Mouse (Mus musculus) kidney, embryonic 14.5 days (tissue): Measurements from ENCODE around the gene Lrrc10. TPM values are rescaled to one million over a fixed set of nuclear protein-coding genes. Genes with fewer than 3 reads are reported as not detected.
"Not testable (repeated sequence)": the region's sequence is repeated elsewhere in the genome, so short reads cannot be mapped to it uniquely, and the experiment has no call there.

ENCODE experiments used
- ATAC-seq: fragments of 200-750 bp; cut with Nextera tagmentation; 2 replicates; pipeline ENCODE4 v1.8.0; 2017; ENCODE audit warnings: moderate number of reproducible peaks, mild to moderate bottlenecking, moderate TSS enrichment, moderate library complexity; ENCODE audit not compliant: low FRiP score, low TSS enrichment
- H3K27ac ChIP-seq: fragments of 300-500 bp; sonication (generic); 2 replicates; pipeline ENCODE4 v1.5.1; 2014; ENCODE audit warnings: low read depth, mild to moderate bottlenecking, low read length, moderate library complexity, mixed read lengths
- H3K27me3 ChIP-seq: fragments of 300-500 bp; sonication (generic); 2 replicates; pipeline ENCODE4 v1.6.1; 2014; ENCODE audit warnings: mild to moderate bottlenecking, low read length; ENCODE audit not compliant: control insufficient read depth, insufficient read depth
- H3K36me3 ChIP-seq: fragments of 300-500 bp; sonication (generic); 2 replicates; pipeline ENCODE4 v1.6.1; 2014; ENCODE audit warnings: low read length, mixed read lengths; ENCODE audit not compliant: control insufficient read depth, insufficient read depth
- H3K4me1 ChIP-seq: fragments of 300-500 bp; sonication (generic); 2 replicates; pipeline ENCODE4 v1.6.1; 2014; ENCODE audit warnings: low read length, mixed read lengths; ENCODE audit not compliant: control insufficient read depth, insufficient read depth
- H3K4me2 ChIP-seq: fragments of 300-500 bp; sonication (generic); replicated peaks from 2 replicates; pipeline ENCODE4 v1.6.1; 2014; ENCODE audit warnings: low read depth, mild to moderate bottlenecking, low read length
- H3K4me3 ChIP-seq: fragments of 300-500 bp; sonication (generic); 2 replicates; pipeline ENCODE4 v1.5.1; 2014; ENCODE audit warnings: mild to moderate bottlenecking, low read length
- H3K9ac ChIP-seq: fragments of 300-500 bp; sonication (generic); 2 replicates; pipeline ENCODE4 v1.6.1; 2014; ENCODE audit warnings: low read depth, mild to moderate bottlenecking, low read length, moderate library complexity
- H3K9me3 ChIP-seq: fragments of 300-500 bp; sonication (generic); 2 replicates; pipeline ENCODE4 v1.6.1; 2016; ENCODE audit warnings: low read length; ENCODE audit not compliant: control insufficient read depth
- WGBS: fragments of 180-500 bp; shearing (Covaris S2); extraction: QIAGEN DNeasy Blood & Tissue Kit; methylation state at CpG from one replicate; pipeline ENCODE4 v1.1.7; 2014; 5-methylcytosine and 5-hydroxymethylcytosine counted together
- polyA plus RNA-seq: library from polyadenylated mRNA; unstranded; fragments of >200 nt; fragmentation: Nextera tagmentation; extraction: Ambion mirVana; gene quantifications from 2 replicates; pipeline ENCODE4 v1.2.1, GENCODE M21; 2014

The Lrrc10 gene
- polyA plus RNA-seq, 1 experiment from 2014 or later: not detected

DNA sequence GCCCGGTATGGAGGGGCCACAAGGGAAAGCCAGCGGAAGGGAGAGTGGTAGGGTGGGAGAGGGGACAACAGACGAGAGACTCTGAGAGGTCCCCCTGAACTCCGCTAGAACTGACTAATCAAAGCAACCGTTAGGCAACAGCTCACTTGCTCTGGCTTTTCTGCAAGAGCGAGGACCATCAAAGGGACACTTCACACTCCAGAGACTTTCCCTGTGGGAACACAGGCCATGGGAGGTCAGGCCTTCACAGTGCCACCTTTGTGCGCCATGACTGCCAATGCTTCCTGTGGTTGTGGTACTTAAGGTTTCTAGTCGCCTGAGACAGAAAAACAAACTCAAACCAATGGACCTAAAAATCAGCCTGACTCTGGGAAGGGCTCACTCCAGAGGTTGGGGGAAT is 34.1 kb upstream of the Lrrc10 start:
- 27% methylated on average over 8 of the region's 8 CpGs for WGBS
- Histone ChIP-seq H3K27ac (no peak overlapping the region), H3K27me3 (no peaks in the 10 kb centered on the region), H3K4me3 (no peak overlapping the region), H3K9me3 (no peaks in the 10 kb centered on the region), H3K36me3 (no peaks in the 10 kb centered on the region), H3K9ac (no peak overlapping the region), H3K4me2 (no peak overlapping the region), H3K4me1 (peaks cover 16% of the 10 kb centered on the region)
- peak; percentile 71 for ATAC-seq

DNA sequence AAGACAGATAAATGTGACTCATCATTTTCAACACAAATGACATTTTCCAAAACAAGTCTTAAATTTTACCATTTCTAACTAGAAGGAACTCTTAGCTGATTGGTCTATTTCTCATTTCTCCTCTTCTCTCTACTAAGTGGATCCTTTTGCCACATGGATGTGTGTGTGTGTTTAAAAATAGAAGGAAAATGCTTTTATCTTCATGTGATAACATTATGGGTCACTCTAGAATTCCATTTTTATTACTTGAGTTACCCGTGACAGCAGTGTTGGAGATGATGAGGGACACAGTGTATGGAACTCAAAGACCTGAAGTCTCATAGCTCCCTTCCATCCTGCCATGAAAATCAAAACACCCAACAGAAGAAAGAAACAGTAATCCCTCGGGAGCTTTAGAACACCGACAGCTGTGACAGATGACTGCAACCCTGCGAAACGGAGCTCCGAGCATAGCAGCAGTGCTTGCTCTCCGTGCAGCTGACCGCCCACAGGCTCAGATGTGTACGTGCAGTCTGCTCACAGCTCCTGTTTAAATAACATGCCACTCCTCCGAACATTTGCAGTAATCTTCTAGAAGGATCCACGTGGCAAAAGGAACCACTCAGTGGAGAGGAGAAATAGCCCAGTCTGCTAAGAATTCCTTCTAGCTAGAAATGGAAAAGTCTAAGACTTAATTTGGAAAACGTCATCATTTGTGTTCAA is 31.3 kb upstream of the Lrrc10 start:
- no peak overlapping the region for H3K4me3 ChIP-seq
- no peak overlapping the region for H3K27ac ChIP-seq
- no peak overlapping the region for H3K9ac ChIP-seq
- whole genome bisulfite sequencing: 10% methylated on average over 12 of the region's 12 CpGs
- no peaks in the 10 kb centered on the region for H3K27me3 ChIP-seq
- no peaks in the 10 kb centered on the region for H3K36me3 ChIP-seq
- no peaks in the 10 kb centered on the region for H3K9me3 ChIP-seq
- peaks cover 15% of the 10 kb centered on the region; the same call in 1 of the 2 replicates for H3K4me1 ChIP-seq
- peak; percentile 85; the same call in 1 of the 2 replicates for ATAC-seq
- H3K4me2 ChIP-seq: peak overlapping the region; percentile 18

DNA sequence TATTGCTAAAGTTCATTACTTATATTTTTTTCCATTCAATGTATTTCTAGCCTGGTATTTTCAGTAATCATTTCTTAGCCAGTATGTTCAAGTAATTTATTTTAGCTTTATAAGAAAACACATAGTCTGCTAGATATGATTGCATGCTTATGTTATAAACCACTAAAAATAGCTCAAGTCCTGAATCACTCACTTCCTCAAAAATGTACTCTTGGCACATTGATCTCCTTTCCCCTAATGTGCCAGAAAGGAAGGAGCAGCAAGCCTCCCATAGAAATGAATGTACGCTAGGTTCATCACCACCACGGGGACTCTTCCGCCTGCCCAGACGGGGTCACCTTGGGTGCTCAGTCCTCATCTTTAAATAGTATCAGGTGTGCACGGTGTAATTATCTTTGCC is 30.6 kb upstream of the Lrrc10 start:
- H3K36me3 ChIP-seq: no peaks in the 10 kb centered on the region
- H3K4me3 ChIP-seq: no peak overlapping the region
- H3K4me2 ChIP-seq: no peak overlapping the region
- H3K4me1 ChIP-seq: peaks cover 12% of the 10 kb centered on the region; the same call in 1 of the 2 replicates
- H3K27ac ChIP-seq: no peak overlapping the region
- no peak overlapping the region for H3K9ac ChIP-seq
- no peaks in the 10 kb centered on the region for H3K9me3 ChIP-seq
- 88% methylated on average over 5 of the region's 5 CpGs for WGBS
- ATAC-seq: no peak
- H3K27me3 ChIP-seq: no peaks in the 10 kb centered on the region

DNA sequence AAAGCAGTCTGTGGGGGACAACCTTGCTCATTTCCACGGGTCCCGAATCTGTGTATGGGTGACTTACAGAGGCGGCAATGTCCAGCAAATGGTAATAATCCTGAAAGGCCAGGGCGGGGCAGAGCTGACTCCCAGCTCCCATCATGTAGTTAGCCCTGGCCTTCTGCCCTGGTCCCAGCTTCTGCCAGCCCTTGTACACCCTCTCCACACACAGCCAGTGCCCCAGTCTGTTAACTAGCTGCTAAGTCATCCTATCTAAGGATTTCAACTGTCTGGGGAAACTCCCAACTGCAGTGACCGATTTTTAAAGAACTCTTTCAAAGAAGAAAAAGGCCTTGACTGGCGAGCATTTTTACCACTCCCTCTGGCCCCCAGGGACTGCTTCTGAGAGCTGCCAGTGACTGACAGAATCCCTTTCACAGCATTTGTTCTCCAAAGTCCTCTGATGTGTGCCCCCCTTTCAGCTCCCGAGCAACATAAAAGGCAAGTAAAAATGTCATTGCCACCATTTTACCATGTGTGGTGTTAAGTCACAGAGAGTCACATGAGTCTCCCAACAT is 26.8 kb upstream of the Lrrc10 start:
- Histone ChIP-seq H3K4me2 (no peak overlapping the region), H3K27me3 (peaks cover 12% of the 10 kb centered on the region), H3K9me3 (no peaks in the 10 kb centered on the region), H3K9ac (no peak overlapping the region), H3K36me3 (no peaks in the 10 kb centered on the region), H3K27ac (no peak overlapping the region), H3K4me1 (peaks cover 17% of the 10 kb centered on the region), H3K4me3 (no peak overlapping the region)
- ATAC-seq: no peak
- 42% methylated on average over 7 of the region's 7 CpGs for WGBS

- H3K27me3 ChIP-seq: peaks cover 22% of the 10 kb centered on the region
- H3K4me1 ChIP-seq: peaks cover 16% of the 10 kb centered on the region; the same call in 1 of the 2 replicates
- H3K9me3 ChIP-seq: no peaks in the 10 kb centered on the region
- 7% methylated on average over 21 of the region's 21 CpGs for whole genome bisulfite sequencing
- peak; percentile 96 for ATAC-seq
- no peak overlapping the region for H3K4me3 ChIP-seq
- peak overlapping the region; percentile 8 for H3K4me2 ChIP-seq
- H3K27ac ChIP-seq: no peak overlapping the region
- H3K36me3 ChIP-seq: no peaks in the 10 kb centered on the region
- no peak overlapping the region for H3K9ac ChIP-seq
These were observed 24.0 kb upstream of the Lrrc10 start for GRCm38 (mm10) chr10:117021020-117021754.

GRCm38 (mm10) chr10:117023693-117024092 is 21.4 kb upstream of the Lrrc10 start:
- 44% methylated on average over 16 of the region's 16 CpGs for WGBS
- no peak for ATAC-seq

DNA sequence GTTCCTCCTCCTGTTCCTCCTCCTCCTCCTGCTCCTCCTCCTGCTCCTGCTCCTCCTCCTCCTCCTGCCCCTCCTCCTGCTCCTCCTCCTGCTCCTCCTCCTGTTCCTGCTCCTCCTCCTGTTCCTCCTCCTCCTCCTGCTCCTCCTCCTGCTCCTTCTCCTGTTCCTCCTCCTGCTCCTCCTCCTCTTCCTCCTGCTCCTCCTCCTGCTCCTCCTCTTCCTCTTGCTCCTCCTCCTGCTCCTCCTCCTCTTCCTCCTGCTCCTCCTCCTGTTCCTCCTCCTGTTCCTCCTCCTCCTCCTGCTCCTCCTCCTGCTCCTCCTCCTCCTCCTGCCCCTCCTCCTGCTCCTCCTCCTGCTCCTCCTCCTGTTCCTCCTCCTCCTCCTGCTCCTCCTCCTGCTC is 19.4 kb upstream of the Lrrc10 start:
- not testable (repeated sequence) for H3K4me2 ChIP-seq, H3K27ac ChIP-seq, H3K9ac ChIP-seq, H3K9me3 ChIP-seq, ATAC-seq, H3K36me3 ChIP-seq, H3K4me3 ChIP-seq
- Histone ChIP-seq H3K4me1 (peaks cover 13% of the 10 kb centered on the region; the same call in 1 of the 2 replicates), H3K27me3 (peaks cover 22% of the 10 kb centered on the region)

More at GRCm38 (mm10) chr10:117023693-117024092, 21.4 kb upstream of the Lrrc10 start:
- no peak overlapping the region for H3K27ac ChIP-seq
- H3K4me2 ChIP-seq: peak overlapping the region; percentile 36
- H3K36me3 ChIP-seq: no peaks in the 10 kb centered on the region
- H3K4me3 ChIP-seq: peak overlapping the region; percentile 1; the same call in 1 of the 2 replicates
- H3K9me3 ChIP-seq: no peaks in the 10 kb centered on the region
- peaks cover 16% of the 10 kb centered on the region; the same call in 1 of the 2 replicates for H3K4me1 ChIP-seq
- H3K27me3 ChIP-seq: peaks cover 22% of the 10 kb centered on the region
- H3K9ac ChIP-seq: no peak overlapping the region

DNA sequence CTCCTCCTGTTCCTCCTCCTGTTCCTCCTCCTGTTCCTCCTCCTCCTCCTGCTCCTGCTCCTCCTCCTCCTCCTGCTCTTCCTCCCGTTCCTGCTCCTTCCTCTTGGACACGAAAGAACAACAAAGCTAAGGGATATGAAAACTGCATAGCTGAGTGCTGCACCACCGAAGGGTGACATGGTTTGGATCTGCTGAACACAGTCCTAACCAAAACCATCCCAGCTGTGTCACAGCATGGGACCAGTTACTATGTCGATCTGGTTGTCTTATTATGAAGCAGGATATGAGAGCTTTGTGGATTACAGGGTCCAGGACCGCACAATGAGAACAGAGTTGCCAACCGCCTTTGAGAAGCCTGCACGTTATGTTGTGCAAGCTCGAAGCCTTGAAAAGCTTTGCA is 19.0 kb upstream of the Lrrc10 start:
- Histone ChIP-seq H3K36me3 (no peaks in the 10 kb centered on the region), H3K4me1 (peaks cover 10% of the 10 kb centered on the region; the same call in 1 of the 2 replicates), H3K4me3 (no peak overlapping the region), H3K9me3 (no peaks in the 10 kb centered on the region), H3K27ac (no peak overlapping the region), H3K4me2 (no peak overlapping the region), H3K27me3 (peaks cover 22% of the 10 kb centered on the region), H3K9ac (no peak overlapping the region)
- WGBS: 74% methylated on average over 8 of the region's 8 CpGs
- ATAC-seq: no peak

DNA sequence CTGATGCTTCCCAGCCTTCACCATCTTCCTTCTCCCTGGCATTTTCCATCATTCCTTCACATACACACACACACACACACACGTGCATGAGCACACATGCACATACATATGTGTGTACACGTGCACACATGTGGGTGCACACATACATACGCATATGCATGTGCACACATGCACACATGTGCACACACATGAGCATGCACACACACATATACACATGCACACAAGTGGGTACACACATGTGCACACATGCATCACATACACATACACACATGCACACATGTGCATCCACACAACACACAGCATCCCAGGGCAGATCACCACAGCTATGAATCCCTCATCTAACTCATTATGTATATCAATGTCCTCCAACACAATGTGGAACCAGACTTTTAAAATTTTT is 14.0 kb upstream of the Lrrc10 start:
- H3K4me2 ChIP-seq: no peak overlapping the region
- 92% methylated on average over 3 of the region's 3 CpGs for WGBS
- H3K4me1 ChIP-seq: no peaks in the 10 kb centered on the region
- no peaks in the 10 kb centered on the region; the same call in 1 of the 2 replicates for H3K27me3 ChIP-seq
- H3K27ac ChIP-seq: no peak overlapping the region
- no peak overlapping the region for H3K4me3 ChIP-seq
- ATAC-seq: no peak
- no peaks in the 10 kb centered on the region for H3K9me3 ChIP-seq
- H3K36me3 ChIP-seq: no peaks in the 10 kb centered on the region
- no peak overlapping the region for H3K9ac ChIP-seq
